Mouse (Mus musculus) MEL (cell line): Measurements from ENCODE around the gene Il2.

ENCODE experiments used
- BHLHE40 ChIP-seq: IDR thresholded peaks from 2 replicates; pipeline ENCODE4 v1.6.1; 2012; ENCODE audit warnings: low read depth, mild to moderate bottlenecking, inconsistent platforms, low read length, improper control_type of control experiment, borderline replicate concordance
- EP300 ChIP-seq, 2 experiments: IDR thresholded peaks; 2 replicates each; pipeline ENCODE4 v1.6.1; 2011; ENCODE audit warnings: improper control_type of control experiment in 2 of 2, low read length in 2 of 2, low read depth in 1 of 2, mild to moderate bottlenecking in 1 of 2
- RAD21 ChIP-seq: IDR thresholded peaks from 2 replicates; pipeline ENCODE4 v1.6.1; 2011; ENCODE audit warnings: mild to moderate bottlenecking, low read depth, low read length, improper control_type of control experiment

DNA sequence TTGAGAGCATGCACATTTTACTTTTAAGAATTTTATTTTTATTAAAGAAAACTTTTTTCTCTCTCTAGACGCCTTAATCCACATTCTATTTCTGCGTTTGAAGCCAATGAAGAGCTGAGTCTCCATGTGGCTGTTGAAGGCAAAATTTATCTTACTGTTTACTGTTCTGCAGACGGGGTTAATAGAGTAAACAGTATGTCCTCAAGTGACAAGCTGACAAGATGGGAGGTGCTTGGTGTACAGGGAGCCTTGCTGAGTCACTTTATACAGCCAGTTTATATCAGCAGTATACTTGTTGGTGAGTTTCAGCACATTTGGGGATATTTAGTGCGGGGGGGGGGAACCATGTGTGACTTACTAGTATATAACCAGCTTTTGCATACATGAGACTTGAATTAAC, 40.9 kb downstream of the Il2 start:
- TF ChIP-seq EP300 (IDR thresholded peaks at IDR 0.05; ENCODE audit: low read depth in 1 of 2, low read length in 2 of 2) (no peak), RAD21 (no peak), BHLHE40 (no peak)
